ENCODE assay signal across 8 mouse cellular contexts in the genomic region with DNA sequence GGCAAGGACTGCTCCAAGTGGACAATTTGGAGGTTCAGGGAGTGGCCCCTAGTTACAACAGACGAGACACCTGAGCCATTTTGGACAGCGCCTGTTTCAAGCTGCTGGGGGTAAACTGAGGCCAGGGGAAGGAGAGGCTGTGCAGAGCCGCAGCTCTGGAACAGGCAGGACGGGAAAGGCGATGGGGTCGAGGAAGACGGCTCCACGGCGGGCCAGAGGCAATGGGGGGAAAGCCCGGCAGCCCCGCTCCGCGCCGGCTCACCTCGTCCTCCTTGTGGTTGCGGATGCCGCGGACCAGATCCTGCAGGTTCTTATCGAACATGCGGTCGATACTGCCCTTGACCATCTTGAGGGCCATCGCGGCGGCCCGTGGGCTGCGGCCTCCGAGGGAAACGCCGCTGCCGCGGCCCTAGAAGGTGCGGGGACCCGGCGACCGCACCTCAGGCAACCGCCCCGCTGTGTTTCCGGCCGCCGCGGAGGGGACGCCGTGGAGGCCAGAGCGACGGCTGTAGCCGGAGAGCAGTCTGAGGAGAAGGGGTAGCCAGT. TPM values are rescaled to one million over a fixed set of nuclear protein-coding genes. Genes with fewer than 3 reads are reported as not detected.
A peak's percentile ranks its signal among the peaks of the same experiment; 100 is the strongest.
DNase-seq lines count a peak whose midpoint lies in the region; ATAC-seq and TF ChIP-seq lines count a peak whose summit lies in the region.

No protein-coding gene starts in this region.

- no peaks in the 10 kb centered on the region for H3K36me3 ChIP-seq in hindbrain, embryonic 16.5 days (ENCODE audit: control insufficient read depth, insufficient read depth, low read length)
- H3K36me3 ChIP-seq in midbrain, embryonic 14.5 days (ENCODE audit: control insufficient read depth, insufficient read depth, low read length), result peaks cover 6% of the 10 kb centered on the region; the same call in 1 of the 2 replicates

- TF ChIP-seq CTCF in gastrocnemius, adult 2 months (IDR thresholded peaks at IDR 0.05), result no peak

- peak overlapping the region; percentile 96 for H3K27ac ChIP-seq in gastrocnemius, adult 2 months
- H3K27ac ChIP-seq in hindbrain, embryonic 16.5 days (ENCODE audit: low read depth, low read length), result peak overlapping the region; percentile 81
- peak overlapping the region; percentile 87 for H3K27ac ChIP-seq in midbrain, embryonic 14.5 days (replicated peaks; ENCODE audit: low read depth, low read length)

- WGBS in hindbrain, embryonic 16.5 days, result under 1% methylated on average over 46 of the region's 46 CpGs
- under 1% methylated on average over 46 of the region's 46 CpGs for WGBS in midbrain, embryonic 14.5 days

- no peaks in the 10 kb centered on the region for H3K9me3 ChIP-seq in hindbrain, embryonic 16.5 days (ENCODE audit: control insufficient read depth, low read length)
- H3K9me3 ChIP-seq in midbrain, embryonic 14.5 days (ENCODE audit: control insufficient read depth, low read length), result no peaks in the 10 kb centered on the region

- ATAC-seq in hindbrain, embryonic 16.5 days, result no peak
- no peak; the same call in 1 of the 2 replicates for ATAC-seq in midbrain, embryonic 14.5 days (ENCODE audit: low FRiP score, low TSS enrichment)
- no peak; the same call in 1 of the 2 replicates for ATAC-seq in cerebellum, adult (ENCODE audit: insufficient number of reproducible peaks, low FRiP score, low TSS enrichment)

- H3K4me3 ChIP-seq in gastrocnemius, adult 2 months, result peak overlapping the region; percentile 80
- peak overlapping the region; percentile 78 for H3K4me3 ChIP-seq in hindbrain, embryonic 16.5 days (ENCODE audit: low read length)
- peak overlapping the region; percentile 84 for H3K4me3 ChIP-seq in midbrain, embryonic 14.5 days (replicated peaks; ENCODE audit: low read depth, low read length)

- intact Hi-C loops in gastrocnemius, adult 2 months (cut with DNase I), result no loop called here

- DNase-seq in gastrocnemius, adult 2 months, result no peak
- no peak for DNase-seq in gastrocnemius, postnatal 4 days (ENCODE audit: low spot score in 2 of 2)
- peak; percentile 35 for DNase-seq in right cerebral cortex, postnatal 4 days
- no peak for DNase-seq in right cerebral cortex, adult 18-20 months
- DNase-seq in midbrain, embryonic 14.5 days, result no peak
- DNase-seq in MN1 (ENCODE audit: low spot score), result no peak

- H3K27me3 ChIP-seq in hindbrain, embryonic 16.5 days (replicated peaks; ENCODE audit: control insufficient read depth, insufficient read depth, low read length), result no peaks in the 10 kb centered on the region
- H3K27me3 ChIP-seq in midbrain, embryonic 14.5 days (ENCODE audit: control insufficient read depth, insufficient read depth, low read length), result no peaks in the 10 kb centered on the region

- peak overlapping the region; percentile 94 for H3K9ac ChIP-seq in hindbrain, embryonic 16.5 days (ENCODE audit: low read depth, low read length)
- peak overlapping the region; percentile 93 for H3K9ac ChIP-seq in midbrain, embryonic 14.5 days (replicated peaks; ENCODE audit: low read length)

- peak overlapping the region; percentile 92 for H3K4me2 ChIP-seq in hindbrain, embryonic 16.5 days (ENCODE audit: low read length)
- peak overlapping the region; percentile 96 for H3K4me2 ChIP-seq in midbrain, embryonic 14.5 days (ENCODE audit: low read length)

- H3K4me1 ChIP-seq in hindbrain, embryonic 16.5 days (ENCODE audit: control insufficient read depth, insufficient read depth, low read depth, low read length), result peaks cover 34% of the 10 kb centered on the region
- H3K4me1 ChIP-seq in midbrain, embryonic 14.5 days (ENCODE audit: control insufficient read depth, insufficient read depth, low read length), result peaks cover 18% of the 10 kb centered on the region

RNA-seq across cellular contexts. Expression of a gene that starts 0.4 kb away (rescaled TPM):
- total RNA-seq in gastrocnemius, adult 2 months (2021), result 10 to 100 TPM; 27.0 to 33.5 TPM
- 10 to 100 TPM; 52.1 to 58.7 TPM for total RNA-seq in gastrocnemius, postnatal 4 days (2021)
- 102 and 105 TPM in 2 replicates for polyA plus RNA-seq in hindbrain, embryonic 16.5 days (2015; fragmentation: Nextera tagmentation; extraction: Ambion mirVana)
- 106 and 116 TPM in 2 replicates for polyA plus RNA-seq in midbrain, embryonic 14.5 days (2014; fragmentation: Nextera tagmentation; extraction: Ambion mirVana)

RNA-seq across cellular contexts. Expression of a gene that starts 13.3 kb away (rescaled TPM):
- 10 to 100 TPM; 19.9 to 23.1 TPM for total RNA-seq in gastrocnemius, adult 2 months (2021)
- total RNA-seq in gastrocnemius, postnatal 4 days (2021), result 10 to 100 TPM; 50.5 to 61.2 TPM
- polyA plus RNA-seq in hindbrain, embryonic 16.5 days (2015; fragmentation: Nextera tagmentation; extraction: Ambion mirVana), result 13.2 and 16.9 TPM in 2 replicates
- polyA plus RNA-seq in midbrain, embryonic 14.5 days (2014; fragmentation: Nextera tagmentation; extraction: Ambion mirVana), result 23.4 and 27.9 TPM in 2 replicates

RNA-seq across cellular contexts. Expression of a gene that starts 39.7 kb away (rescaled TPM):
- 1 to 10 TPM; 2.6 to 3.0 TPM for total RNA-seq in gastrocnemius, adult 2 months (2021)
- 1 to 10 TPM; 8.3 to 8.4 TPM for total RNA-seq in gastrocnemius, postnatal 4 days (2021)
- polyA plus RNA-seq in hindbrain, embryonic 16.5 days (2015; fragmentation: Nextera tagmentation; extraction: Ambion mirVana), result 43.7 and 50.4 TPM in 2 replicates
- 22.4 and 25.1 TPM in 2 replicates for polyA plus RNA-seq in midbrain, embryonic 14.5 days (2014; fragmentation: Nextera tagmentation; extraction: Ambion mirVana)

RNA-seq across cellular contexts. Expression of a gene that starts 39.9 kb away (rescaled TPM):
- 1 to 10 TPM; 4.9 to 5.5 TPM for total RNA-seq in gastrocnemius, adult 2 months (2021)
- 10 to 100 TPM; 24.0 to 25.4 TPM for total RNA-seq in gastrocnemius, postnatal 4 days (2021)
- polyA plus RNA-seq in hindbrain, embryonic 16.5 days (2015; fragmentation: Nextera tagmentation; extraction: Ambion mirVana), result 56.9 and 59.5 TPM in 2 replicates
- 45.2 and 47.3 TPM in 2 replicates for polyA plus RNA-seq in midbrain, embryonic 14.5 days (2014; fragmentation: Nextera tagmentation; extraction: Ambion mirVana)

RNA-seq across cellular contexts. Expression of a gene that starts 56.3 kb away (rescaled TPM):
- 10 to 100 TPM; 28.9 to 29.1 TPM for total RNA-seq in gastrocnemius, adult 2 months (2021)
- 10 to 100 TPM; 47.1 to 55.8 TPM for total RNA-seq in gastrocnemius, postnatal 4 days (2021)
- polyA plus RNA-seq in hindbrain, embryonic 16.5 days (2015; fragmentation: Nextera tagmentation; extraction: Ambion mirVana), result 44.7 and 59.9 TPM in 2 replicates
- polyA plus RNA-seq in midbrain, embryonic 14.5 days (2014; fragmentation: Nextera tagmentation; extraction: Ambion mirVana), result 57.2 and 75.1 TPM in 2 replicates
